Mouse (Mus musculus): ENCODE measurements around the gene 9330182L06Rik.

The 9330182L06Rik gene

DNA sequence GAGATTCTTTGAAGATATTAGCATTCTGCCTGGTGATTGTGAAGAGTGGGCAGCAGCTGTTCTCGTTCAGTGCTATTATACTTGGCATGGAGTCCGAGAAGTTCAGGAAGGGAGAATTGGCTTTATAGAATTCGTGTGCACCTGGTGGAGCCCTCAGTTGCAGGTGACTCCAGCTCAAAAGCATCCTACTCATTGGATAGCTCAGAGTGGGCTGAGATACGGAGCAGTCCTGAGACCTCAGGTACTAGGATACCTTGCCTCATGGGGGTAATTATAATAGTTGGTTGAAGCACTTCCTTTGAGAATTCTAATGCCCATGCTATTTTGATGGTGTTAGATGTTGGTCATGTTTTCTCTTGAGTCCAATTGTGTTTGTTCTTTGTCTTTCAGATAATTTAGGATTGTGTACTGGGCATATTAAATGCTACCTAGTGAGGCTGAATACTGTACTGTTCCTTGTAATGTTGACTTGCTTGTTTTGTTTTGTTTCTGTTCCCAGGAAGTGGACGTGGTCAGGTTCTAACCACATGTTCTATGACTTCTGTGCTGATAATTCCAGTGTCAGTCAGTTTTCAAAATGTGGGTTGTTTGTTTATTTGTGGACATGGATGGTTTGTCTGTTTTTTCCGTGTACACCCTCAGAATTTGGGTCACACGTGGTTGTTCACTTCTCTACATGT is 96.2 kb downstream of the 9330182L06Rik start:
- DNase-seq (ENCODE audit: low spot score): no peak

- no peak for DNase-seq (ENCODE audit: low spot score)
Measured at GRCm38 (mm10) chr5:9364937-9365336, 99.0 kb downstream of the 9330182L06Rik start.

GRCm38 (mm10) chr5:9367920-9368692 is 102.2 kb downstream of the 9330182L06Rik start:
- DNase-seq (ENCODE audit: low spot score): no peak

GRCm38 (mm10) chr5:9371127-9371526 is 105.2 kb downstream of the 9330182L06Rik start:
- no peak for DNase-seq (ENCODE audit: low spot score)

- no peak for DNase-seq (ENCODE audit: low spot score)
Measured at GRCm38 (mm10) chr5:9373341-9373740, 107.4 kb downstream of the 9330182L06Rik start.

DNA sequence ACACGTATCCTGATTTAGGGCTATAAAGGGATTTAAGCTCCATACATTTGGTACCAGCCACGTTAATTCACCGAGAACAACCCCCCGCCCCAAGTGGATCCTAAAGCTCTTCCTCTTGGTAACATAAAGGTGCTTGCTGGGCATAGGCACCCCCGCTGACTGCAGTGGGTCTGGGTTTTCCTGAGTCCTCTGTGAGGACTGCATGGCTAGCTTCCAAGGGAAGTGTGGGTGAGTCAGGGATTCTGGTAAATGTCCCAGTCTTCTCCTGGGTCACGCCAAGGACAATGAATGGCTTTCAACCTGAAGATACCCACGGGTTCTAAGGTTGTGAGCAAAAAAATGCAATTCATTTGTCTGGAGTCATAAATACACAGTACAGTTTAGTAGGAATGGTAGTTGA is 124.0 kb downstream of the 9330182L06Rik start:
- DNase-seq (ENCODE audit: low spot score): peak; percentile 3

- no peak for DNase-seq (ENCODE audit: low spot score)
Measured at GRCm38 (mm10) chr5:9391858-9392393, 126.0 kb downstream of the 9330182L06Rik start.

DNA sequence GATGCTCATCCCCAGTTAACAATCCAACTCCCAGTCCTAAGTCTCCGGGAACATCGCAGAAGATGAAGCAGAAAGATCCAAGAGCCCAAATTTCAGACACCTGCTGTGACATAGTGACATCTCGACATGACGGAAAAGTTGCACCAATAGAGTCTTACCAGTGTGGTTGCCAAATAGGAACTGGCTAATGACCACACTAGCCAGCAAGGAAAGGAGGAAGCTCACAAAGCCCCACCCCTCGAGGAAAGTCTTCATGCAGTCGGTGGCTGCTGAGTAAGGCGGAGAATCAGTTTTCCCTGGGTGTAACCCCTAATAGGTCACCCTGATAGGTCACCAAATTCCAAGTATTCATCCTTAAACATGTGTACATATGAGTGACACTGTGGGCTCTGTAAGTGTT is 151.2 kb downstream of the 9330182L06Rik start:
- no peak for DNase-seq (ENCODE audit: low spot score)

GRCm38 (mm10) chr5:9417802-9418201 is 151.9 kb downstream of the 9330182L06Rik start:
- DNase-seq (ENCODE audit: low spot score): no peak

GRCm38 (mm10) chr5:9419964-9420363 is 154.0 kb downstream of the 9330182L06Rik start:
- no peak for DNase-seq (ENCODE audit: low spot score)

DNA sequence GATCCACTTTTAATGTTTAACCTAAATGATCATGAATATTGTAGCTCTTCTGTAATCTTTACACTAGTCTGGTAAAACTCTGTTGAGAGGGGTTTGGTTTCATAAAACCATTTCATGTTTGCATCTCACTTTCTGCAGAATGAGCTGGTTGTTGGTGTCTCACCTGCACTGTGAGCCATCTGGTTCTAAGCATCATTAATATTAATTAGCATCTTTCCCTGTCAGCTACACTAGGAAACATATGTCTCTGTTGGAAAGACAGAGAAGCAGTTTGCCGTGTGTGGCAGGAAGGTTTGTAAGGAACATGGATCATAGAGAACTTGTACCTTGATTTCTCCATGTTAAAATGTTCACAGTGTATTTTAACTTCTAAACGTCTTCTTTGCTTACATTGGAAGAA is 158.5 kb downstream of the 9330182L06Rik start:
- DNase-seq (ENCODE audit: low spot score): no peak

- no peak for DNase-seq (ENCODE audit: low spot score)
Measured at GRCm38 (mm10) chr5:9427165-9427564, 161.2 kb downstream of the 9330182L06Rik start.

DNA sequence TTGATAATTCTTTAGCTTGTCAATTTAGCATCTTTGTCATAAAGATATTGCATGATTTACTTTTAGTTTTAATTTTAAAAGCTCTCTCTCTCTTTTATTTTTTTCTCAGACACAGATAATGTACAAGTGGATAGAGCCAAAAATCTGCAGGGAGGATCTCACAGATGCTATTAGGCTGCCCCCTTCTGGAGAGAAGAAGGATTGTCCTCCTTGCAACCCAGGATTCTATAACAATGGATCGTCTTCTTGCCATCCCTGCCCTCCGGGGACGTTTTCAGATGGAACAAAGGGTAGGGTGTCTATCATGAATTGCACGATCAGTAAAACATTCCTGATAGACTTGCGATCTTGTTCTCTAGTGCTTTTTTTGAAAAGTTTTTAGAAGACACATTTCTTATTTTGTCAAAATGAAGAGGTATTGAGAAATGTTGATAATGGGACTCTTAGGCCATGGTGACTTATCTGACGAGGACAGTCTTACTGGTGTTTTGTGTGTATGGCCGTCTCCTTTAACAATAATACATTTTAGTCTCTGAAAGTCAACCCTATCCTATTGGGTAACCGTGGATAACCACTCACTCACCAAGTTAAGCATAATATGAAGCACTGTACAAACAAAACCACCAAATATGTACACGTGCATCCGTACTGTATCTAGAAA is 161.8 kb downstream of the 9330182L06Rik start:
- DNase-seq (ENCODE audit: low spot score): no peak

- DNase-seq (ENCODE audit: low spot score): no peak
Measured at GRCm38 (mm10) chr5:9428728-9429127, 162.8 kb downstream of the 9330182L06Rik start.

DNA sequence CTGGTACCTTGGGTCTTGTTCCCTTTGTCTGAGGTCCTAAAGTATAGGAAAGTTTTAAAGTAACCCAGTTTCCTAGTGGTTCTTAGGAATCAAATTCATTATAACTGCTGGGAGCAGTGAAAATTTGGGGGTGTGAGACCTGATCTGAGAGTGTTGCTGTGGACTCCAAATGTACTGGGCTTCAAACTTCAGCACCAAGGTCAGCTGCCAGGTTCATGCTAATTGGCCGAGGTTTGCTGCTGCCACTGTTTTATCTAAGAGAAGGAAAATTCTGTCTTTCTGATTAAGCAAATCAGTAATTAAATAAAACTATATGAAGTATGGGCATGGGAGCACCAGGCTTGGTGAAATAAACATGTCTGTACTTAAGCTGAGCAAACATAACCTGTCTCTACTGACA is 180.2 kb downstream of the 9330182L06Rik start:
- no peak for DNase-seq (ENCODE audit: low spot score)

DNA sequence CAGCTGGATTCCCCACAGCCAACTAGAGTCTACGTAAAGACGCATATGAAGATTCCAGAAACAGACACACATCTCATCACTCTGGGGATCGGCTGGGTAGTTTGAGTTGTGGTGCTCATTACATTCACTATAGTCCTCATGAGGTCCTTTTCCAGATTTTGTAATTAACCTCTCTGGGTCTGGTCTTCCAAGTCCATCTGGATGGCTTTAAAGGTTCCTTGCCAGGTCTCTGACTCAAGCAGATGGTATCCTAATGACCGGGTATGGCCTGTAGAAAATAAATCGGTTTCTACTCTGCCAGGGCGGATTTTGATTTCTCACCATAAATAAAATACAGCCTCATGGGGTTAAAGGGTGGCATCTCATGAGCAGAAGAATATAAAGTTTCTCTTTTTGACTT is 183.0 kb downstream of the 9330182L06Rik start:
- DNase-seq (ENCODE audit: low spot score): no peak

GRCm38 (mm10) chr5:9449570-9449969 is 183.7 kb downstream of the 9330182L06Rik start:
- no peak for DNase-seq (ENCODE audit: low spot score)

GRCm38 (mm10) chr5:9453298-9453697 is 187.4 kb downstream of the 9330182L06Rik start:
- no peak for DNase-seq (ENCODE audit: low spot score)

DNA sequence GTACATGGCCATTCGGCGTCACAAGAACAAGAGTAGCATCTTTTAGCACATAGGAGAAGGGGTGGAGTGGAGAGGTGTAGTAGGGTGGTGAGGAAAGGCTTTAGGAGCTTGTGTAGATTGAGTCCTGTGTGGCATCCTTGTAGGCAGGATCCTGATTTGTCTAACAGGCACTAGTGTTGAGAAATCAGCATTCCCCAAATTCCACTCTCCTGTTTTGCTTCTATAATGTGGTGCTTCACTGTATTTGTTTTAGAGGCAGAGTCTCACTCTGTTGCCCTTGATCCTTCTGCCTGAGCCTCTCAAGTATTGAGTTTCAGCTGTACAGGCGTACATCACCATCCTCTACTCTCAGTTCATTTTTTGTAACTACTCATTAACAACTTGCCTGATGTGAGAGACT is 211.7 kb downstream of the 9330182L06Rik start:
- no peak for DNase-seq (ENCODE audit: low spot score)

- no peak for DNase-seq (ENCODE audit: low spot score)
Measured at GRCm38 (mm10) chr5:9495456-9495855, 229.5 kb downstream of the 9330182L06Rik start.

DNA sequence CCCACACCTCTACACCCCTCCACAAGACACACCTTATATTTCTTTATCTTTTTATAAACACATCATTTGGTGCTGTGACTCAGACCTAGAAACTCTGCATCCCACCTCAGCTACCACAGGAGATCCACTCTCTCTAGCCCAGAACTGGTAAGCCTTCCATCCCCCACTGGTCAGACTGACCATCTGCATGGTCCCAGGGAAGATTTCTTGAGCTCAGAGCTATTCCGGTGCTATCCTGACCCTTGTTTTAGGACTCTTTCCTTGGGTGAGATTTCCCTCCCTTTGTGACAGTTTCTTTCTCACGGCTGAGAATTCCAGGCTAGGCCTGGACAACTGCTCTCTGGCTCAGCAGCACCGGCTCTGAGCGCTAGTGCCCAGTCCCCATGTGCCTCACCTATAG is 231.3 kb downstream of the 9330182L06Rik start:
- no peak for DNase-seq (ENCODE audit: low spot score)

DNA sequence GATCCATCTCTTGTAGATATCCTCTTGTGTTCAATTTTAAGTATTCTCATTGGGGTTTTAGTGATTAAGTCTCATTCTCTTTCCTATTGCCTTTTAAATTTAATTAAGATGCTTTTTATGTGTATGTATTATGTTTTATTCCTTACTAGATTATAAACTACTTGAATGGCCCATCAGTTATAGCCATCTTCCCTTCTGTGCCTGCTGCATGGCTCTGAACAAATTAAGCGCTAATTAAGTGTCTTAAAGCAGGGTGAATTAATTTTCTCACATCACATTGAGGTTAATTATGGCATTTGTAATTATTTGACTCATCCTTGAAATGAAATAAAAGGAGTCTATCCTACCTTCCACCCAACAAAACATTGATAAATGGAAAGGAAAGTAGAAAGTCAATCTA is 245.1 kb downstream of the 9330182L06Rik start:
- DNase-seq (ENCODE audit: low spot score): no peak

- no peak for DNase-seq (ENCODE audit: low spot score)
Measured at GRCm38 (mm10) chr5:9525507-9525906, 259.6 kb downstream of the 9330182L06Rik start.

All from ovary, adult 18-20 months (tissue).